ENCODE assay signal across 13 mouse cellular contexts in genomic region chr13:12072112-12072511, GRCm38 (mm10). TPM values are rescaled to one million over a fixed set of nuclear protein-coding genes. Genes with fewer than 3 reads are reported as not detected.
DNase-seq lines count a peak whose midpoint lies in the region; ATAC-seq lines count a peak whose summit lies in the region.
"Had no signal": no experiment of that assay in that cellular context is flagged by ENCODE, and none has a peak within 500 bp of the region (broad histone marks: within the 10 kb centered on the region; RNA-seq: fewer than 3 reads in every experiment).

No protein-coding gene starts in this region.

- no peak for ATAC-seq in CD4-positive, CD25-positive, alpha-beta regulatory T cell, adult 4 months
- ATAC-seq in kidney, embryonic 14.5 days (ENCODE audit: low FRiP score, low TSS enrichment): no peak

- no peak overlapping the region for H3K4me2 ChIP-seq in kidney, embryonic 14.5 days (replicated peaks; ENCODE audit: low read depth, low read length)
- H3K4me2 ChIP-seq: embryonic facial prominence, embryonic 12.5 days; hindbrain, embryonic 15.5 days; stomach, embryonic 15.5 days had no signal

- no peak overlapping the region for H3K9ac ChIP-seq in kidney, embryonic 14.5 days (ENCODE audit: low read depth, low read length)
- H3K9ac ChIP-seq: embryonic facial prominence, embryonic 12.5 days; hindbrain, embryonic 15.5 days; stomach, embryonic 15.5 days had no signal

- H3K27me3 ChIP-seq in kidney, embryonic 14.5 days (ENCODE audit: control insufficient read depth, insufficient read depth, low read length): no peaks in the 10 kb centered on the region
- H3K27me3 ChIP-seq: embryonic facial prominence, embryonic 12.5 days; hindbrain, embryonic 15.5 days; stomach, embryonic 15.5 days had no signal

- H3K9me3 ChIP-seq in kidney, embryonic 14.5 days (ENCODE audit: control insufficient read depth, low read length): no peaks in the 10 kb centered on the region
- H3K9me3 ChIP-seq: embryonic facial prominence, embryonic 12.5 days; hindbrain, embryonic 15.5 days; stomach, embryonic 15.5 days had no signal

- H3K4me3 ChIP-seq in kidney, embryonic 14.5 days (ENCODE audit: low read length): no peak overlapping the region
- H3K4me3 ChIP-seq: embryonic facial prominence, embryonic 12.5 days; hindbrain, embryonic 15.5 days; stomach, embryonic 15.5 days had no signal

- no peak overlapping the region for H3K27ac ChIP-seq in kidney, embryonic 14.5 days (ENCODE audit: low read depth, low read length)
- H3K27ac ChIP-seq: embryonic facial prominence, embryonic 12.5 days; hindbrain, embryonic 15.5 days; stomach, embryonic 15.5 days had no signal

- no peaks in the 10 kb centered on the region for H3K4me1 ChIP-seq in kidney, embryonic 14.5 days (ENCODE audit: control insufficient read depth, insufficient read depth, low read length)
- H3K4me1 ChIP-seq: stomach, embryonic 15.5 days had no signal

- WGBS in kidney, embryonic 14.5 days: 28% methylated on average over 3 of the region's 3 CpGs

- peak; percentile 16 for DNase-seq in CD4-positive, CD25-positive, alpha-beta regulatory T cell, adult 2 months (ENCODE audit: low read depth, low spot score)
- peak; percentile 26 for DNase-seq in kidney, adult 11 months
- peak; percentile 82 for DNase-seq in R1 (ENCODE audit: low read depth, low spot score)
- peak; percentile 19 for DNase-seq in kidney, postnatal 14 days
- DNase-seq in layer of hippocampus, adult 9-10 months (ENCODE audit: low spot score): no peak
- no peak for DNase-seq in urinary bladder, postnatal 14 days (ENCODE audit: low spot score)
- DNase-seq: adrenal gland, postnatal 25 days had no signal

- H3K36me3 ChIP-seq in kidney, embryonic 14.5 days (ENCODE audit: control insufficient read depth, insufficient read depth, low read length): no peaks in the 10 kb centered on the region
- H3K36me3 ChIP-seq: embryonic facial prominence, embryonic 12.5 days; hindbrain, embryonic 15.5 days; stomach, embryonic 15.5 days had no signal

RNA-seq across cellular contexts. Expression of gene Ryr2, which starts 34.6 kb away (rescaled TPM):
- under 1 TPM; 0.34 to 0.78 TPM for polyA plus RNA-seq in CD4-positive, CD25-positive, alpha-beta regulatory T cell, adult 4 months (2017; shearing (Covaris generic))
- 0.27 and 0.32 TPM in 2 replicates for polyA plus RNA-seq in kidney, embryonic 14.5 days (2014; fragmentation: Nextera tagmentation; extraction: Ambion mirVana)
- polyA plus RNA-seq: liver, adult 2 months had no signal

Comparison
In these comparisons a context has a peak if more than half of its experiments do, and no peak if none do; other contexts are left out.
1. DNase-seq: peak in CD4-positive, CD25-positive, alpha-beta regulatory T cell, adult 2 months (single experiment), kidney, adult 11 months (single experiment), R1 (single experiment) and kidney, postnatal 14 days (single experiment); none in layer of hippocampus, adult 9-10 months (single experiment) and urinary bladder, postnatal 14 days (single experiment).